Mouse (Mus musculus) cerebellum, adult 18-20 months (tissue): ENCODE results near the gene Kank2.

Source experiments
- DNase-seq, 2 experiments: peaks; one replicate each; pipeline ENCODE4 v3.0.0; 2021

The Kank2 gene

GRCm38 (mm10) chr9:21798345-21799009, at the start of gene Kank2:
TSS of gene Kank2 (minus strand) at chr9:21798744.
- peak; percentile 76 to 81 for DNase-seq

GRCm38 (mm10) chr9:21847926-21848325, 49.4 kb upstream of the Kank2 start:
- DNase-seq: no peak

GRCm38 (mm10) chr9:21847425-21847824, 48.9 kb upstream of the Kank2 start:
- no peak for DNase-seq

GRCm38 (mm10) chr9:21846755-21847341, 48.3 kb upstream of the Kank2 start:
- no peak for DNase-seq

GRCm38 (mm10) chr9:21845381-21846080, 47.0 kb upstream of the Kank2 start:
- no peak for DNase-seq

- DNase-seq: no peak
Observed at GRCm38 (mm10) chr9:21843086-21843485, 44.5 kb upstream of the Kank2 start.

GRCm38 (mm10) chr9:21842391-21842790, 43.8 kb upstream of the Kank2 start:
- DNase-seq: no peak

GRCm38 (mm10) chr9:21841340-21841739, 42.8 kb upstream of the Kank2 start:
- DNase-seq: no peak

- DNase-seq: peak in 1 of 2 experiments; percentile 55
Observed at GRCm38 (mm10) chr9:21840115-21840787, 41.7 kb upstream of the Kank2 start.

GRCm38 (mm10) chr9:21837690-21838089, 39.1 kb upstream of the Kank2 start:
- no peak for DNase-seq

GRCm38 (mm10) chr9:21835258-21835912, 36.8 kb upstream of the Kank2 start, which contains the start of gene Angptl8:
TSS of gene Angptl8 (plus strand) at chr9:21835510.
- no peak for DNase-seq

GRCm38 (mm10) chr9:21831558-21832240, 33.2 kb upstream of the Kank2 start:
- no peak for DNase-seq

GRCm38 (mm10) chr9:21830936-21831335, 32.4 kb upstream of the Kank2 start:
- no peak for DNase-seq

- no peak for DNase-seq
Observed at GRCm38 (mm10) chr9:21830461-21830850, 31.9 kb upstream of the Kank2 start.

GRCm38 (mm10) chr9:21829834-21830460, 31.4 kb upstream of the Kank2 start:
- DNase-seq: no peak

- no peak for DNase-seq
Observed at GRCm38 (mm10) chr9:21824366-21824765, 25.8 kb upstream of the Kank2 start.

GRCm38 (mm10) chr9:21823957-21824356, 25.4 kb upstream of the Kank2 start:
- DNase-seq: no peak

GRCm38 (mm10) chr9:21822686-21823085, 24.1 kb upstream of the Kank2 start:
- DNase-seq: no peak

GRCm38 (mm10) chr9:21820183-21820582, 21.6 kb upstream of the Kank2 start:
- DNase-seq: no peak

GRCm38 (mm10) chr9:21819181-21819729, 20.7 kb upstream of the Kank2 start:
- DNase-seq: peak; percentile 63 to 72

- DNase-seq: no peak
Observed at GRCm38 (mm10) chr9:21818561-21818960, 20.0 kb upstream of the Kank2 start.
